Mouse (Mus musculus): ENCODE measurements at regions not wholly inside any gene's neighbourhood (a gene's known extent, or its start where the extent isn't known, plus 50 kb on each side); places are given as distances from the start of the nearest gene placed in this dataset.
"Not testable (repeated sequence)": the region's sequence is repeated elsewhere in the genome, so short reads cannot be mapped to it uniquely, and the experiment has no call there.

- DNase-seq (ENCODE audit: low read depth, low spot score) = no peak
These were observed 206.9 kb upstream of the Pfkp start for GRCm38 (mm10) chr13:6855199-6856148.

- DNase-seq (ENCODE audit: low read depth, low spot score) = no peak
These were observed 188.9 kb upstream of the Pfkp start for GRCm38 (mm10) chr13:6837446-6837845.

- DNase-seq (ENCODE audit: low read depth, low spot score) = no peak
These were observed 188.5 kb upstream of the Pfkp start for GRCm38 (mm10) chr13:6837075-6837422.

- peak; percentile 54 for DNase-seq (ENCODE audit: low read depth, low spot score)
These were observed 187.9 kb upstream of the Pfkp start for GRCm38 (mm10) chr13:6836351-6837074.

GRCm38 (mm10) chr13:6829882-6830281, 181.3 kb upstream of the Pfkp start:
- DNase-seq (ENCODE audit: low read depth, low spot score) = no peak

- DNase-seq (ENCODE audit: low read depth, low spot score) = no peak
These were observed 180.8 kb upstream of the Pfkp start for GRCm38 (mm10) chr13:6829346-6829745.

GRCm38 (mm10) chr13:6828601-6829330, 180.2 kb upstream of the Pfkp start:
- DNase-seq (ENCODE audit: low read depth, low spot score) = not testable (repeated sequence)

- DNase-seq (ENCODE audit: low read depth, low spot score) = peak; percentile 8
These were observed 153.9 kb upstream of the Pfkp start for GRCm38 (mm10) chr13:6802243-6803157.

- no peak for DNase-seq (ENCODE audit: low read depth, low spot score)
These were observed 119.5 kb upstream of the Pfkp start for GRCm38 (mm10) chr13:6767936-6768588.

GRCm38 (mm10) chr13:6757151-6757550, 108.6 kb upstream of the Pfkp start:
- peak; percentile 30 for DNase-seq (ENCODE audit: low read depth, low spot score)

- DNase-seq (ENCODE audit: low read depth, low spot score) = no peak
These were observed 103.0 kb upstream of the Pfkp start for GRCm38 (mm10) chr13:6751599-6751998.

GRCm38 (mm10) chr13:6751149-6751548, 102.6 kb upstream of the Pfkp start:
- DNase-seq (ENCODE audit: low read depth, low spot score) = no peak

GRCm38 (mm10) chr13:6741916-6742315, 93.3 kb upstream of the Pfkp start:
- DNase-seq (ENCODE audit: low read depth, low spot score) = no peak

GRCm38 (mm10) chr13:6736984-6737566, 88.5 kb upstream of the Pfkp start:
- peak; percentile 14 for DNase-seq (ENCODE audit: low read depth, low spot score)

All from A20 (cell line).